Mouse (Mus musculus): ENCODE measurements around the gene Slc2a5. TPM values are rescaled to one million over a fixed set of nuclear protein-coding genes. Genes with fewer than 3 reads are reported as not detected.

Gene Slc2a5
- polyA plus RNA-seq, 1 experiment = 4.5 TPM

GRCm38 (mm10) chr4:150174027-150174426 lies 54.9 kb downstream of the Slc2a5 start:
- TF ChIP-seq POLR2A (IDR thresholded peaks at IDR 0.05; ENCODE audit: borderline replicate concordance, extremely low read depth, low read depth, low read length) = no peak
- no peak for TF ChIP-seq CTCF (IDR thresholded peaks at IDR 0.05; ENCODE audit: insufficient read depth, low read length)
- no peak for DNase-seq
- 92% methylated on average over 14 of the region's 14 CpGs for WGBS
- 0 out of 2 replicates have a peak, but pooled peaks cover 2% of the 10 kb centered on the region for H3K4me1 ChIP-seq (ENCODE audit: control insufficient read depth, insufficient read depth, low read length)
- H3K4me3 ChIP-seq (replicated peaks; ENCODE audit: extremely low read depth, low read depth, low read length) = no peak overlapping the region

- TF ChIP-seq CTCF (IDR thresholded peaks at IDR 0.05; ENCODE audit: insufficient read depth, low read length) (peak; percentile 91), POLR2A (IDR thresholded peaks at IDR 0.05; ENCODE audit: borderline replicate concordance, extremely low read depth, low read depth, low read length) (no peak)
- 3% methylated on average over 7 of the region's 7 CpGs for WGBS
- peak; percentile 19 for DNase-seq
- Histone ChIP-seq H3K4me1 (ENCODE audit: control insufficient read depth, insufficient read depth, low read length) (0 out of 2 replicates have a peak, but pooled peaks cover 2% of the 10 kb centered on the region), H3K4me3 (replicated peaks; ENCODE audit: extremely low read depth, low read depth, low read length) (no peak overlapping the region)
Measured at GRCm38 (mm10) chr4:150176535-150176934, 57.5 kb downstream of the Slc2a5 start.

GRCm38 (mm10) chr4:150177122-150177521 lies 58.0 kb downstream of the Slc2a5 start:
- Histone ChIP-seq H3K4me1 (ENCODE audit: control insufficient read depth, insufficient read depth, low read length) (0 out of 2 replicates have a peak, but pooled peaks cover 2% of the 10 kb centered on the region), H3K4me3 (replicated peaks; ENCODE audit: extremely low read depth, low read depth, low read length) (no peak overlapping the region)
- 55% methylated on average over 8 of the region's 8 CpGs for WGBS
- no peak for DNase-seq
- TF ChIP-seq POLR2A (IDR thresholded peaks at IDR 0.05; ENCODE audit: borderline replicate concordance, extremely low read depth, low read depth, low read length) (no peak), CTCF (IDR thresholded peaks at IDR 0.05; ENCODE audit: insufficient read depth, low read length) (no peak)

GRCm38 (mm10) chr4:150178131-150178530 lies 59.0 kb downstream of the Slc2a5 start:
- no peak overlapping the region for H3K4me3 ChIP-seq (replicated peaks; ENCODE audit: extremely low read depth, low read depth, low read length)
- 55% methylated on average over 4 of the region's 4 CpGs for WGBS
- no peak for DNase-seq
- 0 out of 2 replicates have a peak, but pooled peaks cover 2% of the 10 kb centered on the region for H3K4me1 ChIP-seq (ENCODE audit: control insufficient read depth, insufficient read depth, low read length)
- TF ChIP-seq CTCF (IDR thresholded peaks at IDR 0.05; ENCODE audit: insufficient read depth, low read length) = no peak
- TF ChIP-seq POLR2A (IDR thresholded peaks at IDR 0.05; ENCODE audit: borderline replicate concordance, extremely low read depth, low read depth, low read length) = no peak

GRCm38 (mm10) chr4:150181304-150181703 lies 62.2 kb downstream of the Slc2a5 start:
- no peak overlapping the region for H3K4me3 ChIP-seq (replicated peaks; ENCODE audit: extremely low read depth, low read depth, low read length)
- H3K4me1 ChIP-seq (ENCODE audit: control insufficient read depth, insufficient read depth, low read length) = 0 out of 2 replicates have a peak, but pooled peaks cover 2% of the 10 kb centered on the region
- TF ChIP-seq POLR2A (IDR thresholded peaks at IDR 0.05; ENCODE audit: borderline replicate concordance, extremely low read depth, low read depth, low read length) (no peak), CTCF (IDR thresholded peaks at IDR 0.05; ENCODE audit: insufficient read depth, low read length) (no peak)
- 87% methylated on average over 7 of the region's 7 CpGs for WGBS
- DNase-seq = no peak

GRCm38 (mm10) chr4:150188236-150188635 lies 69.2 kb downstream of the Slc2a5 start:
- WGBS = 40% methylated on average over 11 of the region's 11 CpGs
- no peaks in the 10 kb centered on the region for H3K4me1 ChIP-seq (ENCODE audit: control insufficient read depth, insufficient read depth, low read length)
- H3K4me3 ChIP-seq (replicated peaks; ENCODE audit: extremely low read depth, low read depth, low read length) = no peak overlapping the region
- TF ChIP-seq CTCF (IDR thresholded peaks at IDR 0.05; ENCODE audit: insufficient read depth, low read length) = no peak
- no peak for TF ChIP-seq POLR2A (IDR thresholded peaks at IDR 0.05; ENCODE audit: borderline replicate concordance, extremely low read depth, low read depth, low read length)
- no peak for DNase-seq

- Histone ChIP-seq H3K4me1 (ENCODE audit: control insufficient read depth, insufficient read depth, low read length) (no peaks in the 10 kb centered on the region), H3K4me3 (replicated peaks; ENCODE audit: extremely low read depth, low read depth, low read length) (no peak overlapping the region)
- 76% methylated on average over 6 of the region's 6 CpGs for WGBS
- DNase-seq = no peak
- TF ChIP-seq CTCF (IDR thresholded peaks at IDR 0.05; ENCODE audit: insufficient read depth, low read length) = no peak
- TF ChIP-seq POLR2A (IDR thresholded peaks at IDR 0.05; ENCODE audit: borderline replicate concordance, extremely low read depth, low read depth, low read length) = no peak
Measured at GRCm38 (mm10) chr4:150192199-150192598, 73.1 kb downstream of the Slc2a5 start.

Other genes starting within 250 kb of the Slc2a5 start
- gene Spsb1, start 164.2 kb upstream of the Slc2a5 start, polyA plus RNA-seq (2012; rRNA removed) = 20.2 and 23.4 TPM in 2 replicates
- 148 and 171 TPM in 2 replicates for gene H6pd, start 110.3 kb upstream of the Slc2a5 start, polyA plus RNA-seq (2012; rRNA removed)
- gene Gpr157, start 31.9 kb upstream of the Slc2a5 start, polyA plus RNA-seq (2012; rRNA removed) = 3.8 and 5.0 TPM in 2 replicates
- gene Slc2a7, start 29.7 kb downstream of the Slc2a5 start, polyA plus RNA-seq (2012; rRNA removed) = not detected in 2 replicates
- gene Car6, start 82.0 kb downstream of the Slc2a5 start, polyA plus RNA-seq (2012; rRNA removed) = 0.11 TPM in 1 of 2 replicates, not detected in the other
- 90.4 and 220 TPM in 2 replicates for gene Eno1, start 117.4 kb downstream of the Slc2a5 start, polyA plus RNA-seq (2012; rRNA removed)
- gene Rere, start 162.4 kb downstream of the Slc2a5 start, polyA plus RNA-seq (2012; rRNA removed) = 36.0 and 42.0 TPM in 2 replicates